Mouse (Mus musculus) kidney, postnatal 0 days (tissue): ENCODE results near the gene Gm12248. TPM values are rescaled to one million over a fixed set of nuclear protein-coding genes. Genes with fewer than 3 reads are reported as not detected.

Experiments
- ATAC-seq: fragments of 200-750 bp; cut with Nextera tagmentation; replicated peaks from 2 replicates; pipeline ENCODE4 v1.8.0; 2017; ENCODE audit warnings: low read depth, moderate number of reproducible peaks, moderate TSS enrichment, moderate library complexity; ENCODE audit not compliant: low FRiP score
- DNase-seq: peaks from one replicate; pipeline ENCODE4 v3.0.0-alpha.2; 2016; ENCODE audit warnings: low spot score
- H3K27ac ChIP-seq: fragments of 300-500 bp; sonication (generic); 2 replicates; pipeline ENCODE4 v1.5.1; 2014; ENCODE audit warnings: mild to moderate bottlenecking
- H3K27me3 ChIP-seq: fragments of 300-500 bp; sonication (generic); 2 replicates; pipeline ENCODE4 v1.6.1; 2014; ENCODE audit warnings: low read length, mixed read lengths; ENCODE audit not compliant: insufficient read depth
- H3K36me3 ChIP-seq: fragments of 300-500 bp; sonication (generic); 2 replicates; pipeline ENCODE4 v1.6.1; 2014; ENCODE audit warnings: low read length, mixed read lengths; ENCODE audit not compliant: insufficient read depth
- H3K4me1 ChIP-seq: fragments of 300-500 bp; sonication (generic); replicated peaks from 2 replicates; pipeline ENCODE4 v1.6.1; 2014; ENCODE audit warnings: antibody characterized with exemption, low read length, mixed read lengths; ENCODE audit not compliant: insufficient read depth
- H3K4me2 ChIP-seq: fragments of 300-500 bp; sonication (generic); 2 replicates; pipeline ENCODE4 v1.6.1; 2014; ENCODE audit warnings: mild to moderate bottlenecking, low read length, moderate library complexity, mixed read lengths
- H3K4me3 ChIP-seq: fragments of 300-500 bp; sonication (generic); replicated peaks from 2 replicates; pipeline ENCODE4 v1.5.1; 2014; ENCODE audit warnings: low read depth, low read length
- H3K9ac ChIP-seq: fragments of 300-500 bp; sonication (generic); 2 replicates; pipeline ENCODE4 v1.6.1; 2014; ENCODE audit warnings: low read depth, low read length
- H3K9me3 ChIP-seq: fragments of 300-500 bp; sonication (generic); replicated peaks from 2 replicates; pipeline ENCODE4 v1.6.1; 2016; ENCODE audit warnings: low read length, inconsistent platforms, mixed read lengths
- CTCF ChIP-seq: IDR thresholded peaks from 2 replicates; pipeline ENCODE4 v1.5.1; 2016; ENCODE audit warnings: antibody characterized with exemption, low read depth, mild to moderate bottlenecking, moderate library complexity
- WGBS: fragments of 180-500 bp; shearing (Covaris S2); extraction: QIAGEN DNeasy Blood & Tissue Kit; methylation state at CpG from one replicate; pipeline ENCODE4 v1.1.7; 2014; 5-methylcytosine and 5-hydroxymethylcytosine counted together
- polyA plus RNA-seq: library from polyadenylated mRNA; unstranded; fragments of >200 nt; fragmentation: Nextera tagmentation; extraction: Ambion mirVana; gene quantifications from 2 replicates; pipeline ENCODE4 v1.2.1, GENCODE M21; 2015

Gene Gm12248
- polyA plus RNA-seq, 1 experiment from 2014 or later, result not detected

DNA sequence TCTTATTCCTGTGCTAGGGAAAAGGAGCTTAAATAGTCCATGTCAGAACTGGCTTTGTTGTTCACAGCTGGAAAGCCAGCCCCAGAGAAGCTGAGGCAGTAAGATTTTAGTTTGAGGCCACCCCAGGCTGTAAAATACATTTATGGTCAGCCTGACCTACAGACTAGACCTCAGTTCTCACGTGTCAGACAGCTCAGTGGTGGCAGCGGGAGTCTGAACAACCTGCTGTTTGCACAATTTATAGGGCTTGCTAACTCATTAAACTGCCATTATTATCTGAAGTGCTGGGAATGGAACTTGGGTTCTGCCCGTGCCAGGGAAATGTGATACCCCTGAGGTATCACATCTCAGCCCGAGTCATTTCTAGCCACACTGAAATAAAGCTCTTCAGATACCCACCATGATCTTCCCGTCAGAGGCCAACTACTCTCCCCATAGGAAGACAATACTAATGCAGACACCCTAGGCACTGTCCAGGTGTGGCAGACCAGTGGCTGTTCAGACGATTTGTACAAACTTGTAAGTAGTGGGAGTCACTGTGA, 36.4 kb upstream of the Gm12248 start:
- H3K27ac ChIP-seq, result no peak overlapping the region
- no peak for TF ChIP-seq CTCF
- H3K9me3 ChIP-seq, result no peaks in the 10 kb centered on the region
- no peak overlapping the region for H3K4me3 ChIP-seq
- WGBS, result 18% methylated on average over 6 of the region's 6 CpGs
- ATAC-seq (no peak; the same call in 1 of the 2 replicates), DNase-seq (peak; percentile 74)
- H3K27me3 ChIP-seq, result no peaks in the 10 kb centered on the region
- H3K4me2 ChIP-seq, result no peak overlapping the region
- H3K4me1 ChIP-seq, result no peaks in the 10 kb centered on the region
- no peak overlapping the region for H3K9ac ChIP-seq
- H3K36me3 ChIP-seq, result peaks cover 55% of the 10 kb centered on the region

DNA sequence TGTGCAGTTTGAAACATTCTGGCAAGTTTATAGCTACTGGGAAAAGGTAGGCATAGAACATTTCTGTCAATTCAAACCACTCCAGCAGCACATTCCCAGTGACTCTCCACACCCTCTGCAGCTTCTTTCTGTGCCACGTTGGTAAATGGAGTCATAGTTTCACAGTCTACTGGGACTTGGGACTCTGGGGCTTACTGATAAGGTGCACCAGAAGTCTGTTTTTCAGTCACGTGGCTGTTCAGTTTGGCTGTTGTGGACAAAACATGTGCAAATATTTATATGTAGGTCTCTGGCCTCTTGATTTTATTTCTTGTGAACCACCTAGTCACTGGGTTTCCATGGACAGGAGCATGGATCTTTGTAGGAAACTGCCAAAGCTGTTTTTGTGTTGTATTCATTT, 34.6 kb upstream of the Gm12248 start:
- no peaks in the 10 kb centered on the region for H3K4me1 ChIP-seq
- H3K4me3 ChIP-seq, result no peak overlapping the region
- DNase-seq, result no peak
- no peaks in the 10 kb centered on the region for H3K9me3 ChIP-seq
- no peaks in the 10 kb centered on the region for H3K27me3 ChIP-seq
- peaks cover 42% of the 10 kb centered on the region for H3K36me3 ChIP-seq
- no peak for ATAC-seq
- no peak overlapping the region for H3K27ac ChIP-seq
- no peak overlapping the region for H3K4me2 ChIP-seq
- 91% methylated on average over 2 of the region's 2 CpGs for WGBS
- no peak overlapping the region for H3K9ac ChIP-seq
- no peak for TF ChIP-seq CTCF

GRCm38 (mm10) chr11:58126397-58127160, 33.6 kb upstream of the Gm12248 start:
- DNase-seq (peak; percentile 75), ATAC-seq (no peak)
- Histone ChIP-seq H3K4me2 (no peak overlapping the region), H3K4me1 (no peaks in the 10 kb centered on the region), H3K27ac (no peak overlapping the region), H3K27me3 (no peaks in the 10 kb centered on the region), H3K9ac (no peak overlapping the region), H3K36me3 (peaks cover 44% of the 10 kb centered on the region), H3K9me3 (no peaks in the 10 kb centered on the region), H3K4me3 (no peak overlapping the region)
- 23% methylated on average over 7 of the region's 7 CpGs for WGBS
- peak; percentile 58 for TF ChIP-seq CTCF

GRCm38 (mm10) chr11:58125021-58125420, 32.1 kb upstream of the Gm12248 start:
- ATAC-seq, result no peak
- H3K4me1 ChIP-seq, result no peaks in the 10 kb centered on the region

GRCm38 (mm10) chr11:58123711-58124110, 30.8 kb upstream of the Gm12248 start:
- Histone ChIP-seq H3K36me3 (peaks cover 48% of the 10 kb centered on the region), H3K27ac (no peak overlapping the region), H3K27me3 (no peaks in the 10 kb centered on the region), H3K4me1 (no peaks in the 10 kb centered on the region), H3K4me2 (no peak overlapping the region), H3K4me3 (no peak overlapping the region), H3K9ac (no peak overlapping the region), H3K9me3 (no peaks in the 10 kb centered on the region)
- ATAC-seq, result no peak
- DNase-seq, result no peak
- no peak for TF ChIP-seq CTCF
- WGBS, result 90% methylated on average over 2 of the region's 2 CpGs

More at GRCm38 (mm10) chr11:58125021-58125420, 32.1 kb upstream of the Gm12248 start:
- 83% methylated on average over 11 of the region's 11 CpGs for WGBS
- Histone ChIP-seq H3K4me3 (no peak overlapping the region), H3K36me3 (peaks cover 44% of the 10 kb centered on the region), H3K4me2 (no peak overlapping the region), H3K27ac (no peak overlapping the region), H3K9ac (no peak overlapping the region), H3K27me3 (no peaks in the 10 kb centered on the region), H3K9me3 (no peaks in the 10 kb centered on the region)
- no peak for DNase-seq
- TF ChIP-seq CTCF, result no peak

DNA sequence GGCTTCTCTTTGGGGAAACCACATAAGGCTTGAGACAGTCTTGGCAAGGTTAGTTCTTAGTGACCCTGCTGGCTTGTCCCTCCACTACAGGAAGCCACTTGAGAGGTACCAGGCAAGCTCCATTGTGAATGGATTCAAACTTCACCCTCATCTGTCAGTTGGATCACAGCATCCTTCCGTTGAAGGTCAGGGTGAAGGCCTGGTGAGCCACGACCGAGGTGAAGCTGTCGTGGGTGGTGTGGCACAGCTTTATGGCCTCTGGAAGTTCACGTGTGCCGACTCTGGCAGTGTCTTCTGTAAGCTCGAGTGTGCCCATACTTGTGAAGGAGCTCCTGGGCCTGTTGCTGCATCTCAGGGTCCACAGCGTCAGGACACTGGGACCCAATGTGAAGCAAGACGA, 28.4 kb upstream of the Gm12248 start:
- TF ChIP-seq CTCF, result no peak
- ATAC-seq (no peak), DNase-seq (no peak)
- 73% methylated on average over 9 of the region's 9 CpGs for WGBS
- Histone ChIP-seq H3K9me3 (no peaks in the 10 kb centered on the region), H3K27me3 (no peaks in the 10 kb centered on the region), H3K27ac (no peak overlapping the region), H3K36me3 (peaks cover 51% of the 10 kb centered on the region), H3K4me1 (no peaks in the 10 kb centered on the region), H3K4me3 (no peak overlapping the region), H3K4me2 (no peak overlapping the region), H3K9ac (no peak overlapping the region)
